Mouse (Mus musculus): ENCODE results near the gene Tm9sf3.

DNA sequence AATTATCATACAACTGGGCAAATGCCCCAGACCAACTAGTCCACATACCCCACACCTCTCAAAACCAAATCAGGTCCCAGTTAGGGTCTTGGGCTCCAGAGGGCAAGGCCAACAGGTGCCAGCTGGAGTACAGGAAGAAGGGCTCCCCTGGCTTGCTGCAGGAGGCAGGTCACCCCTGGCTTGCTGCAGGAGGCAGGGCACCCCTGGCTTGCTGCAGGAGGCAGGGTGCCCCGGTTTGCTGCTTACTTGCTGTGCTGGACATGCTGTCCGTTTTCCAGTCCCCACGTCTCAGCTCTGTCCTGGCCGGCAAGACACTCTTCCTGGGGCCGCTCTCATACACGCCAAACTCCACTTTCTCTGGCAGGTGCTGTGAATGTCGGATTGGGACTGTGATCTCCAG, 23.4 kb upstream of the Tm9sf3 start:
- TF ChIP-seq CTCF (IDR thresholded peaks at IDR 0.05; ENCODE audit: control insufficient read depth, insufficient read depth, insufficient read length) (no peak), CEBPB (IDR thresholded peaks at IDR 0.05; ENCODE audit: low read depth) (no peak), MAX (IDR thresholded peaks at IDR 0.05) (no peak), USF1 (IDR thresholded peaks at IDR 0.05; ENCODE audit: low read depth) (no peak)
